Comparison of ENCODE assay signal across 14 mouse cellular contexts in genomic region chr10:117429459-117430183, GRCm38 (mm10). TPM values are rescaled to one million over a fixed set of nuclear protein-coding genes. Genes with fewer than 3 reads are reported as not detected.
DNase-seq lines count a peak whose midpoint lies in the region.
"Had no signal": no experiment of that assay in that cellular context is flagged by ENCODE, and none has a peak within 500 bp of the region (broad histone marks: within the 10 kb centered on the region; RNA-seq: fewer than 3 reads in every experiment).

No protein-coding gene starts in this region.

- DNase-seq in heart, adult 11 months, result peak; percentile 80
- no peak for DNase-seq in heart, postnatal 14 days
- DNase-seq in 3T3-L1 (ENCODE audit: low read depth, low spot score), result peak; percentile 91
- peak; percentile 94 for DNase-seq in adipocyte (ENCODE audit: low spot score)
- DNase-seq in MN1 (ENCODE audit: low spot score), result no peak
- DNase-seq: adrenal gland, adult 8-10 months; adrenal gland, postnatal 14 days; adrenal gland, postnatal 36 days; cerebellum, adult 11-12 months; cerebellum, adult 2 months; cerebellum, adult 9-10 months; cerebellum, postnatal 10 days; cerebellum, postnatal 25 days; forebrain, postnatal 0 days had no signal

- intact Hi-C loops in heart, postnatal 14 days (cut with DNase I), result no loop called here

RNA-seq across cellular contexts. Expression of gene Cpsf6, which starts 49.8 kb away (rescaled TPM):
- 10 to 100 TPM; 43.6 to 43.8 TPM for total RNA-seq in heart, postnatal 14 days (2021)

Comparison
In these comparisons a context has a peak if more than half of its experiments do, and no peak if none do; other contexts are left out.
1. DNase-seq: peak in heart, adult 11 months (single experiment), 3T3-L1 (single experiment) and adipocyte (single experiment); none in heart, postnatal 14 days (0 of 2) and MN1 (single experiment).